Mouse (Mus musculus) liver, embryonic 15.5 days (tissue): ENCODE data around the gene Lif. TPM values are rescaled to one million over a fixed set of nuclear protein-coding genes. Genes with fewer than 3 reads are reported as not detected.

Experiments
- ATAC-seq: fragments of 200-750 bp; cut with Nextera tagmentation; 2 replicates; pipeline ENCODE4 v1.8.0; 2017; ENCODE audit warnings: moderate number of reproducible peaks, mild to moderate bottlenecking, moderate library complexity; ENCODE audit not compliant: insufficient read depth
- H3K27ac ChIP-seq: fragments of 300-500 bp; sonication (generic); replicated peaks from 2 replicates; pipeline ENCODE4 v1.5.1; 2015; ENCODE audit warnings: mild to moderate bottlenecking, inconsistent platforms
- H3K27me3 ChIP-seq: fragments of 300-500 bp; sonication (generic); 2 replicates; pipeline ENCODE4 v1.6.1; 2015; ENCODE audit warnings: mild to moderate bottlenecking, inconsistent platforms
- H3K36me3 ChIP-seq: fragments of 300-500 bp; sonication (generic); replicated peaks from 2 replicates; pipeline ENCODE4 v1.6.1; 2015; ENCODE audit warnings: moderate library complexity, mild to moderate bottlenecking, inconsistent platforms
- H3K4me1 ChIP-seq: fragments of 300-500 bp; sonication (generic); replicated peaks from 2 replicates; pipeline ENCODE4 v1.6.1; 2015; ENCODE audit warnings: inconsistent platforms
- H3K4me2 ChIP-seq: fragments of 300-500 bp; sonication (generic); 2 replicates; pipeline ENCODE4 v1.6.1; 2015; ENCODE audit warnings: moderate library complexity, mild to moderate bottlenecking, inconsistent platforms
- H3K4me3 ChIP-seq: fragments of 300-500 bp; sonication (generic); replicated peaks from 2 replicates; pipeline ENCODE4 v1.5.1; 2015; ENCODE audit warnings: mild to moderate bottlenecking, inconsistent platforms
- H3K9ac ChIP-seq: fragments of 300-500 bp; sonication (generic); 2 replicates; pipeline ENCODE4 v1.6.1; 2015; ENCODE audit warnings: moderate library complexity, mild to moderate bottlenecking, inconsistent platforms
- H3K9me3 ChIP-seq: fragments of 300-500 bp; sonication (generic); replicated peaks from 2 replicates; pipeline ENCODE4 v1.6.1; 2016; ENCODE audit warnings: inconsistent platforms
- WGBS: fragments of 180-500 bp; shearing (Covaris S2); methylation state at CpG from one replicate; pipeline ENCODE4 v1.1.7; 2015; ENCODE audit warnings: mixed read lengths; ENCODE audit not compliant: insufficient replicate concordance; 5-methylcytosine and 5-hydroxymethylcytosine counted together
- polyA plus RNA-seq: library from polyadenylated mRNA; unstranded; fragments of >200 nt; fragmentation: Nextera tagmentation; extraction: Ambion mirVana; gene quantifications from 2 replicates; pipeline ENCODE4 v1.2.1, GENCODE M21; 2015

Gene Lif
- polyA plus RNA-seq, 1 experiment from 2014 or later = not detected

GRCm38 (mm10) chr11:4263296-4263695, 5.9 kb downstream of the Lif start:
- WGBS = 31% methylated on average over 1 of the region's 1 CpGs
- Histone ChIP-seq H3K4me2 (no peak overlapping the region), H3K27ac (no peak overlapping the region), H3K4me3 (no peak overlapping the region), H3K4me1 (peaks cover 32% of the 10 kb centered on the region), H3K9ac (no peak overlapping the region), H3K9me3 (no peaks in the 10 kb centered on the region), H3K36me3 (no peaks in the 10 kb centered on the region), H3K27me3 (peaks cover 55% of the 10 kb centered on the region)
- no peak for ATAC-seq

DNA sequence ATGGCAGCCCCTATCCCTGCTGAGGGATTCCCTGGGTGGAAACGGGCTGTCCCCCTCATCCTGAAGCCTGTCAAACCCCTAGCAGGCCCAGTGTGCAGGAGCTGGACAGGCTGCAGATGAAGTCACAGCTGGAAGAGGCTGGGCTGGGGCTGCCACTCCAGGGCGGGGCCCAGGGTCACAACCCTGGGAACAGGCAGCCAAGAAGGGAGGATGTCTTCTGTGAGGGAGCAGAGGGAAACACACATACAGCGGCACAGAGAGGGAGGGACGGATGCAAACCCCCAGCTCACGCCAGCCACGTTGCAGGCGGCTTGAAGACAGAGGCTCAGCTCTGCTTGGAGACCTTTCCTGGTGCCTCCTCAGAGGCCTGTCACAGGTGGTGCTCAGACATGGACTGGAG, 6.7 kb downstream of the Lif start:
- ATAC-seq = no peak
- H3K27ac ChIP-seq = no peak overlapping the region
- H3K4me2 ChIP-seq = no peak overlapping the region
- H3K27me3 ChIP-seq = peaks cover 62% of the 10 kb centered on the region
- peaks cover 27% of the 10 kb centered on the region for H3K4me1 ChIP-seq
- H3K36me3 ChIP-seq = no peaks in the 10 kb centered on the region
- 66% methylated on average over 7 of the region's 7 CpGs for WGBS
- H3K9me3 ChIP-seq = no peaks in the 10 kb centered on the region
- H3K4me3 ChIP-seq = no peak overlapping the region
- H3K9ac ChIP-seq = no peak overlapping the region

DNA sequence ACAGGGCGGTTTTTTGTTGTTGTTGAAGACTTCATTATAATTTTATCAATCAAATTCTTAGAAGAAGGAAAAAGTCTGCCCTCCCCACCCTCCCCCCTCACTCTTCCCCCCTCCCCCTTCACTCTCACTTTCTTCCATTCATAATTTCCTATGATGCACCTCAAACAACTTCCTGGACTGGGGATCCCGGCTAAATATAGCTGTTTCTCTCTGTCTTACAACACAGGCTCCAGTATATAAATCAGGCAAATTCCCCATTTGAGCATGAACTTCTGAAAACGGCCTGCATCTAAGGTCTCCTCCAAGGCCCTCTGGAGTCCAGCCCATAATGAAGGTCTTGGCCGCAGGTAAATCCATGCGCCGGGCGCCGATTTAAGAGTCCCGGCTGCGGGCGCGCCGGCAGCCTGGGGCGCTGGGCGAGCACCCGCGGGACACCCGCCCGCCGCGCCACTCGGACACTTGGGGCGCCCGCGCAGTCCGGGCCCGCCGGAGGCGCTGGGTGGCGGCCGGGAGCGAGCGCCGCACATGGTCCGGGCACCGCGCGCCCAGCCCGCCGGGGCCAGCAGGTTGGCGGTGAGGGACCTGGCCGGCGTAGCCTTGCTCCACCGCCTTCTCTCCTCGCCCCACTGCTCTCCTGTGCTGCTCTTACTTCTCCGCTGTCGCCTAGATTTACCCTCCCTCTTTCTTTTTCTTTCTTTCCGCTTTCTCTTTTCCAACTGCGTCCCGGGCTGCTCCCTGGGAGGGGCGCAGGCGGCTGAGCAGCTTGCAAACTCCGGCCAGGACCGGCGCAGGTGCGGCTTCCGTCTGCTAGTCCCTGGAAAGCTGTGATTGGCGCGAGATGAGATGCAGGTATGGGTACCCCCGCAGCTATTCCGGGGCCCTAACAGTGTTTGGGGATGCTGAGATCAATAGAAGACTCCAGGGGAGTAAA, 9.2 kb downstream of the Lif start:
- peak overlapping the region; percentile 53 for H3K4me3 ChIP-seq
- peaks cover 17% of the 10 kb centered on the region for H3K4me1 ChIP-seq
- no peak; the same call in 1 of the 2 replicates for ATAC-seq

GRCm38 (mm10) chr11:4267202-4267578, 9.8 kb downstream of the Lif start:
- 4% methylated on average over 13 of the region's 13 CpGs for WGBS

More for the DNA sequence above, 9.2 kb downstream of the Lif start:
- peaks cover 83% of the 10 kb centered on the region for H3K27me3 ChIP-seq
- under 1% methylated on average over 61 of the region's 61 CpGs for WGBS
- no peaks in the 10 kb centered on the region for H3K9me3 ChIP-seq
- H3K9ac ChIP-seq = no peak overlapping the region; the same call in 1 of the 2 replicates
- H3K36me3 ChIP-seq = no peaks in the 10 kb centered on the region
- no peak overlapping the region for H3K27ac ChIP-seq
- peak overlapping the region; percentile 69 for H3K4me2 ChIP-seq

DNA sequence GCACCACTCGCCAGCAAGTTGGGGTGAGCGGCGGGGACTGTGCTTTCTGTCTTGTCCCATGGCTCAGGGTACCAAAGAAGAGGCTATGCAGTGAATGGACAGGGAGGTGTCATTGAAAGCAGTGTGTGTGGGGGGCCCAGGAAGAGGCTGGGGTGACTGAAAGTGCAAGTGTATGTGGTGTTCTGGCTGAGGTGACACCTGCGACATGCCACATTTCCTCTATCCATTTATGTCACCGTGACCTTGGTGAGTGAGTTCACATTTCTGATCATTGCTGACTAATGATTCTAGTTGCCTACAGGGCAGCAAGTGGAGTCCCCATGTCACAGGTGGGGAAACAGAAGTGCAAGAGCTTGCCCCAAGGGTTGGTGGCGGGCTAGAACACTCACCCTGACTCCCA, 11.1 kb downstream of the Lif start:
- H3K9ac ChIP-seq = no peak overlapping the region
- 60% methylated on average over 6 of the region's 6 CpGs for WGBS
- H3K27ac ChIP-seq = no peak overlapping the region
- no peaks in the 10 kb centered on the region for H3K36me3 ChIP-seq
- H3K9me3 ChIP-seq = no peaks in the 10 kb centered on the region
- no peak overlapping the region for H3K4me2 ChIP-seq
- no peak overlapping the region for H3K4me3 ChIP-seq
- peaks cover 91% of the 10 kb centered on the region for H3K27me3 ChIP-seq
- peaks cover 9% of the 10 kb centered on the region for H3K4me1 ChIP-seq
- no peak for ATAC-seq

More at GRCm38 (mm10) chr11:4267202-4267578, 9.8 kb downstream of the Lif start:
- no peak for ATAC-seq
- peak overlapping the region; percentile 69 for H3K4me2 ChIP-seq
- H3K9me3 ChIP-seq = no peaks in the 10 kb centered on the region
- peak overlapping the region; percentile 53 for H3K4me3 ChIP-seq
- no peak overlapping the region for H3K9ac ChIP-seq
- peaks cover 13% of the 10 kb centered on the region for H3K4me1 ChIP-seq
- peaks cover 85% of the 10 kb centered on the region for H3K27me3 ChIP-seq
- H3K27ac ChIP-seq = no peak overlapping the region
- no peaks in the 10 kb centered on the region for H3K36me3 ChIP-seq

DNA sequence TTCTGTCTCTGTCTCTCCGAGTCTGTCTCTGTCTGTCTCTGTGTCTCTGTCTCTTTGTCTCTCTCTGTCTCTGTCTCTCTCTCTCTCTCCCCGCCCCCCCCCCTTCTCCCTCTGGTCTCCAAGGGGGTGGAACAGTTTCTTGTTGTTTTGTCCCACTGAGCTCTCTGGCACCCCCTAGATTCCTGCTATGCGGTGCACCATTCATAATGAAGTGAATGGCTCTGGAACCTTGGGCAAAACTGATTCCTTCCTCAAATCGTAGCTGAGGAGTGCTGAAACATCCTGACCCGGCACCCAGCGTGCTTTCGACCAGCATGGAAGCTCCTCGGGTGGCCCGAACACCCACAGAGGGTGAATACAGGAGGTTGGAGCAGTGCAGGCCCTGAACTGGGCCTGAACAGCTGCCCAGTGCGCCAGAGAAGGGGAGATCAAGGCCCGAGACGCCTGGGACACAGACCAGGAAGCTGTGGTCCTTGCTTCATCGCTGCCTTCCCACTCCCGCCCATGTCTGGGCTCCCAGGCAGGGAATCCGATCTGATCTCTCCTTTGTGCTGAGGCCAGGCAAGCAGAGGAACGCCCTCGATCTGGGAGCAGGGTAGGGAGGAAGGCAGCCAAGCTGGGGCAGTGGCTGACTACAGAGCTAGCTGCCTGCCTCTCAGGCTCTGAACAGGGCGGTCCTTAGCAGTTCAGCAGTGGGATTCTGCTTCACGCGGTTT, 13.5 kb downstream of the Lif start:
- Histone ChIP-seq H3K9me3 (no peaks in the 10 kb centered on the region), H3K27ac (no peak overlapping the region), H3K4me1 (peaks cover 9% of the 10 kb centered on the region), H3K36me3 (no peaks in the 10 kb centered on the region), H3K4me2 (no peak overlapping the region), H3K27me3 (peaks cover 79% of the 10 kb centered on the region), H3K4me3 (no peak overlapping the region), H3K9ac (no peak overlapping the region)
- no peak for ATAC-seq
- 26% methylated on average over 20 of the region's 20 CpGs for WGBS

- Histone ChIP-seq H3K27me3 (peaks cover 79% of the 10 kb centered on the region), H3K9me3 (no peaks in the 10 kb centered on the region), H3K4me1 (peaks cover 7% of the 10 kb centered on the region), H3K4me3 (no peak overlapping the region), H3K9ac (no peak overlapping the region), H3K4me2 (no peak overlapping the region), H3K27ac (no peak overlapping the region), H3K36me3 (no peaks in the 10 kb centered on the region)
- ATAC-seq = no peak
- WGBS = 74% methylated on average over 11 of the region's 11 CpGs
These were observed 14.2 kb downstream of the Lif start for GRCm38 (mm10) chr11:4271544-4271943.

- WGBS = 64% methylated on average over 11 of the region's 11 CpGs
- ATAC-seq = no peak
- no peak overlapping the region for H3K9ac ChIP-seq
- peaks cover 40% of the 10 kb centered on the region for H3K27me3 ChIP-seq
- H3K4me1 ChIP-seq = no peaks in the 10 kb centered on the region
- H3K27ac ChIP-seq = no peak overlapping the region
- H3K9me3 ChIP-seq = no peaks in the 10 kb centered on the region
- H3K36me3 ChIP-seq = no peaks in the 10 kb centered on the region
- no peak overlapping the region for H3K4me3 ChIP-seq
- H3K4me2 ChIP-seq = no peak overlapping the region
These were observed 19.1 kb downstream of the Lif start for GRCm38 (mm10) chr11:4276411-4276861.

GRCm38 (mm10) chr11:4279909-4280308, 22.6 kb downstream of the Lif start:
- Histone ChIP-seq H3K9me3 (no peaks in the 10 kb centered on the region), H3K4me3 (no peak overlapping the region), H3K27ac (no peak overlapping the region), H3K27me3 (peaks cover 22% of the 10 kb centered on the region; the same call in 1 of the 2 replicates), H3K9ac (no peak overlapping the region), H3K4me1 (peaks cover 6% of the 10 kb centered on the region; the same call in 1 of the 2 replicates), H3K4me2 (no peak overlapping the region), H3K36me3 (no peaks in the 10 kb centered on the region)
- ATAC-seq = no peak
- 51% methylated on average over 7 of the region's 7 CpGs for WGBS

DNA sequence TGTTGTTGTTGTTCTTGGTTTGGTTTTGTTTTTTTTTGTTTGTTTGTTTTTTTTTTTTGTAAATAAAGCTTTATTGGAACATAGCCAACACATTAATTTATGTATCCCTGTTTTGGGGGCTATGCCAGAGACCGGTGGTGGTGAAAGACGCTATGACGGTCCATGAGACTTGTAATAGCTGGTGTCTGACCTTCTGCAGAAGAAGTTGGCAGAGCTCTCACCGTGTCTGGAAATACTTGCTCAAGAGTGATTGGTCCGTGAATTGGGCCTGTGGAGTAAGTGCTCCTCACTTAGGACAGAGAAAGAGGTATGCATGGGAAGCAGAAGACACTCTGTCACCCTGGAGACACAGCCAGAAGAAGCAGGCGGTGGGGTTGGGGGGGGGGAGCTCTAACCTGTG, 24.5 kb downstream of the Lif start:
- Histone ChIP-seq H3K4me3 (no peak overlapping the region), H3K4me1 (peaks cover 6% of the 10 kb centered on the region; the same call in 1 of the 2 replicates), H3K9me3 (no peaks in the 10 kb centered on the region), H3K27ac (no peak overlapping the region), H3K4me2 (no peak overlapping the region), H3K27me3 (0 out of 2 replicates have a peak, but pooled peaks cover 9% of the 10 kb centered on the region), H3K9ac (no peak overlapping the region), H3K36me3 (no peaks in the 10 kb centered on the region)
- 75% methylated on average over 6 of the region's 6 CpGs for WGBS
- ATAC-seq = no peak

GRCm38 (mm10) chr11:4283627-4284026, 26.3 kb downstream of the Lif start:
- 0 out of 2 replicates have a peak, but pooled peaks cover 9% of the 10 kb centered on the region for H3K27me3 ChIP-seq
- H3K4me2 ChIP-seq = no peak overlapping the region
- H3K4me3 ChIP-seq = no peak overlapping the region
- H3K9me3 ChIP-seq = no peaks in the 10 kb centered on the region
- 38% methylated on average over 4 of the region's 4 CpGs for WGBS
- no peak overlapping the region for H3K27ac ChIP-seq
- no peaks in the 10 kb centered on the region for H3K36me3 ChIP-seq
- peak; percentile 25; the same call in 1 of the 2 replicates for ATAC-seq
- H3K4me1 ChIP-seq = peaks cover 6% of the 10 kb centered on the region; the same call in 1 of the 2 replicates
- no peak overlapping the region for H3K9ac ChIP-seq
